Mouse (Mus musculus): ENCODE results near the gene Gstp1. TPM values are rescaled to one million over a fixed set of nuclear protein-coding genes. Genes with fewer than 3 reads are reported as not detected.
"Not testable (repeated sequence)": the region's sequence is repeated elsewhere in the genome, so short reads cannot be mapped to it uniquely, and the experiment has no call there.

Gstp1 gene
- polyA plus RNA-seq, 1 experiment, result 14.9 TPM

GRCm38 (mm10) chr19:4046866-4047254 is 9.1 kb upstream of the Gstp1 start:
- TF ChIP-seq TAL1 (IDR thresholded peaks at IDR 0.05; ENCODE audit: low read length) (no peak; the same call in 2 of the 3 replicates), GATA1 (IDR thresholded peaks at IDR 0.05; ENCODE audit: low read length) (no peak)
- H3K4me1 ChIP-seq (ENCODE audit: control insufficient read depth), result peaks cover 56% of the 10 kb centered on the region
- H3K27me3 ChIP-seq (ENCODE audit: control insufficient read depth), result no peaks in the 10 kb centered on the region
- H3K9me3 ChIP-seq (ENCODE audit: control insufficient read depth, low read length), result peaks cover 5% of the 10 kb centered on the region
- H3K4me3 ChIP-seq (replicated peaks), result peak overlapping the region; percentile 53
- no peaks in the 10 kb centered on the region for H3K36me3 ChIP-seq (ENCODE audit: control insufficient read depth)

DNA sequence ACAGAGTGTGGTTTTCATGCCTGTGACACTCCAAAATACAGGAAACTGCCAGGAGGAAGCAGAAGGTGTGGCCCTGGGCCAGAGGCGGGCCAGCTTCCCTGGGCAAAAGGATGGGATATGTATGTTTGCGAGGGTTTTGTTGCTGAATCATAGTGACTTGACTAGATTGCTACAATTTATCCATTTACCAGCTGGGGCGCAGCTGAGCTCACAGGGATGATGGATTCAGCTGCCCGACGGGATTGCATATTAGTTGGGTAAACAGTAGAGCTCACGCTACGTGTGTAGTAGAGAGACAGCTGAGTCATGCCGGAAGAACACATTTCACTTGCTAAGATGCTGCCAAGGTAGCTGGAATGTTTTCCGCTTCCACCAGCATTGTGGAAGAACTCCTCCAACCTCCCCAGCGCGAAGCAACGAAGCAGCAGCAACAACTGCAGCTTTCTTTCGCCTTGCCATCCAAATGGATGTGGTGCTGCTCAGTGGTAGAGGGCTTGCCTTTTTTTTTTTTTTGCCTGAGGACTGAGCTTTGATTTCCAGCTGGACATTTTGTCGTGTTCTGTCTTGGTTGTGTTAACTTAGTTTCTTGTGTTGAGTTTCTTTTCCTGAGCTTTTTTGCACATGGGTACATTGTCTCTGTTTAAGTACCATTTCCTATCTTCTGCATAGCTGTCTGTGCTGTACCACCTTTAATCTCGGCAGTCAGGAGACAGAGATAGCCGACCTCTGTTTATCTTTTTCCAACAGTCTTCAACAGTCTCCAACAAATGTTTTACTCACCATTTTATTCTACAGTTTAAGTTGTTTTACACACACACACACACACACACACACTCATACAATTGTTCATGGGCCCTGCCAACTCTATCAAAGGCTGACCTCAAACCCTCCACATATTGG is 8.4 kb upstream of the Gstp1 start, which contains the start of gene Gstp2:
Gene Gstp2 (minus strand): TSS at position 58 of the 900 bp plus-strand sequence.
- peak within 1 kb of the TSS; percentile 53 for H3K4me3 ChIP-seq (replicated peaks)
- no peaks in the 10 kb centered on the region for H3K36me3 ChIP-seq (ENCODE audit: control insufficient read depth)
- H3K9me3 ChIP-seq (ENCODE audit: control insufficient read depth, low read length), result peaks cover 3% of the 10 kb centered on the region
- peaks cover 56% of the 10 kb centered on the region for H3K4me1 ChIP-seq (ENCODE audit: control insufficient read depth)
- H3K27me3 ChIP-seq (ENCODE audit: control insufficient read depth), result no peaks in the 10 kb centered on the region
- TF ChIP-seq GATA1 (IDR thresholded peaks at IDR 0.05; ENCODE audit: low read length), result no peak

- peaks cover 52% of the 10 kb centered on the region for H3K4me1 ChIP-seq (ENCODE audit: control insufficient read depth)
- not testable (repeated sequence) for H3K36me3 ChIP-seq (ENCODE audit: control insufficient read depth); H3K27me3 ChIP-seq (ENCODE audit: control insufficient read depth)
These were observed 6.3 kb upstream of the Gstp1 start for GRCm38 (mm10) chr19:4044109-4044508.

GRCm38 (mm10) chr19:4042124-4042523 is 4.3 kb upstream of the Gstp1 start:
- H3K4me1 ChIP-seq (ENCODE audit: control insufficient read depth), result peaks cover 55% of the 10 kb centered on the region
- no peaks in the 10 kb centered on the region for H3K27me3 ChIP-seq (ENCODE audit: control insufficient read depth)
- TF ChIP-seq GATA1 (IDR thresholded peaks at IDR 0.05; ENCODE audit: low read length) (no peak), TAL1 (IDR thresholded peaks at IDR 0.05; ENCODE audit: low read length) (no peak)
- H3K36me3 ChIP-seq (ENCODE audit: control insufficient read depth), result no peaks in the 10 kb centered on the region
- H3K4me3 ChIP-seq (replicated peaks), result no peak overlapping the region
- H3K9me3 ChIP-seq (ENCODE audit: control insufficient read depth, low read length), result no peaks in the 10 kb centered on the region

More at GRCm38 (mm10) chr19:4044109-4044508, 6.3 kb upstream of the Gstp1 start:
- not testable (repeated sequence) for H3K4me3 ChIP-seq (replicated peaks); H3K9me3 ChIP-seq (ENCODE audit: control insufficient read depth, low read length)

- H3K27me3 ChIP-seq (ENCODE audit: control insufficient read depth); H3K36me3 ChIP-seq (ENCODE audit: control insufficient read depth); H3K4me3 ChIP-seq (replicated peaks); H3K9me3 ChIP-seq (ENCODE audit: control insufficient read depth, low read length): not testable (repeated sequence)
- peaks cover 52% of the 10 kb centered on the region for H3K4me1 ChIP-seq (ENCODE audit: control insufficient read depth)
These were observed 3.7 kb upstream of the Gstp1 start for GRCm38 (mm10) chr19:4041500-4041899.

GRCm38 (mm10) chr19:4040941-4041340 is 3.2 kb upstream of the Gstp1 start:
- H3K27me3 ChIP-seq (ENCODE audit: control insufficient read depth); H3K9me3 ChIP-seq (ENCODE audit: control insufficient read depth, low read length); H3K4me3 ChIP-seq (replicated peaks); H3K36me3 ChIP-seq (ENCODE audit: control insufficient read depth): not testable (repeated sequence)
- peaks cover 52% of the 10 kb centered on the region for H3K4me1 ChIP-seq (ENCODE audit: control insufficient read depth)

DNA sequence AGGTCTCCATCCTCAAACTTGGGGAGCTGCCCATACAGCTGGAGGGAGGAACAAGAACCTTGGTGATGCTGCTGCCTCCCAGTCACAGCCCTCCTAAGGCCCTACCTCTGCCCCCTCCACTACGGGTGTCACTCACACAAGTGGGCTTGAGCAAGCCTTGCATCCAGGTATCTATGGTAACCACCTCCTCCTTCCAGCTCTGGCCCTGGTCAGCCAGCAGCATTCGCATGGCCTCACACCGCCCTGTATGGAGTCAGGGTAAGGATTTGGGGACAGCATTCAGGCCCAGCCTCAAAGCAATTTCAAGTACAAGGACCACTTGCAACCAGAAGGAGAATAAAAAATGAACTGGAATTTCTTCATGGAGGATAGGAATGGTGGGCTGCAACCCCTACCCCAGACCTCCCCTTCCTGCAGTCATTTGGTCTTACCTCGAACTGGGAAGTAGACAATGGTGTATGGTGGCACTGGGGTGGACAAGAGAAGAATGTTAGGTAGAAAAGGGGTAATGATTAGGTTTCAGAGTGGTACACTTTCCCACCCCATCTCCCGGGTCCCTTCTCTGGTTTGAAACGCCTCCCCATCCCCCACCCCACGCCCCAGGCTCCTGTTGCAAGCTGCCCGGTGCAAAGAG is 514 bp downstream of the Gstp1 start:
- not testable (repeated sequence) for H3K36me3 ChIP-seq (ENCODE audit: control insufficient read depth); H3K9me3 ChIP-seq (ENCODE audit: control insufficient read depth, low read length); H3K27me3 ChIP-seq (ENCODE audit: control insufficient read depth)
- Histone ChIP-seq H3K4me3 (replicated peaks) (peak overlapping the region; percentile 69), H3K4me1 (ENCODE audit: control insufficient read depth) (peaks cover 34% of the 10 kb centered on the region)

DNA sequence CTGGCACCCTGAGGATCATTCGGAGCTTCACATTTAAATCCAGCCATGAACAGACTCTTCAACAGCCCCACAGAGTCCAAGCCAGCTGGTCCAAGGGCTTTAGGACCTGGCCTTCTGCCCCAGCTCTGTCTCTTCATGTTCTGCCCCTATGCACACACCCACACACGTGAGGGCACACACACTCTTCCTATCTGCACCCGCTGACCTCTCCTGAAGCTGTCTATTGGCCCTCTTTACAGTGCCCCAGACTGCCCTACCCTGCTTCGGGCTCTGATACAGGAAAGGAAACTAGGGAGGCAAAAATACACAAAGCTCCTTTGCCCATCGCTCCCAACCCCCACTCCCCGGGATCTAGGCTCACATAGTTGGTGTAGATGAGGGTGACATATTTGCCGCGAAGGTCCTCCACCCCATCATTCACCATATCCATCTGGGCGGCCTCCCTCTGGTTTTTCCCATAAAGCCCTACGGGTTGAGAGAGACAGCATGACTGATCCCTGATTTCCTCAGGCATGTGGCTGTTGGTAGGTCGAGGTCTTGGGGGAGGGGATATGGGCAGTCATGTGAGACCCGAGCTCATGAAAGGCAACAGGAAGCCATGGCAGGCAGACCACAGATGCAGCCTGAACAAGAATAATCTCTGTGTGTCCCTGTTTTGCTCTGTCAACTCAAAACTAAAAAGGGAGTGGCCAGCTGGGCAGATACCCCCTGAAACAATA is 1.3 kb downstream of the Gstp1 start:
- H3K36me3 ChIP-seq (ENCODE audit: control insufficient read depth), result peaks cover 9% of the 10 kb centered on the region
- peak overlapping the region; percentile 32 for H3K4me3 ChIP-seq (replicated peaks)
- peaks cover 30% of the 10 kb centered on the region for H3K4me1 ChIP-seq (ENCODE audit: control insufficient read depth)
- no peaks in the 10 kb centered on the region for H3K9me3 ChIP-seq (ENCODE audit: control insufficient read depth, low read length)
- no peaks in the 10 kb centered on the region for H3K27me3 ChIP-seq (ENCODE audit: control insufficient read depth)
- no peak for TF ChIP-seq TAL1 (IDR thresholded peaks at IDR 0.05; ENCODE audit: low read length)
- TF ChIP-seq GATA1 (IDR thresholded peaks at IDR 0.05; ENCODE audit: low read length), result no peak

DNA sequence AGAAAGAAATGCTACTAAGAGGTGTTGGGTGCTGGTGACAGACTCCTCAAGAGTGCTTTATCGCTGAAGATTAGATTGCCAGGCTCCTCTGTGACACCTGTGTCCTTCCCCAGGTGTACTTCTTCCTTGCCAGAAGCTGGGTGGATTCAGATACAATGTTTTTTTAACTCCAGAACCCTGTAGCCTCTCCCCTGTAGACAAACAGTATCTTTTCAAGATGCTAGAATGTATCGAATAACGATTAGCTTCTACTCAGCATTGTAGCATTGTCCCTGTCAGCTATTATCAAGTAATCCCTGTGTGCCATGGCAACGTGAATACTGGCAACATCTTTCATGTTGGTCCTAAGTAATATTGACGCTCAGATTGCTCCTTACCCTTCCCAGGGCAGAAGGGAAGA is 4.0 kb downstream of the Gstp1 start:
- Histone ChIP-seq H3K4me3 (replicated peaks) (no peak overlapping the region), H3K36me3 (ENCODE audit: control insufficient read depth) (peaks cover 9% of the 10 kb centered on the region), H3K4me1 (ENCODE audit: control insufficient read depth) (peaks cover 35% of the 10 kb centered on the region), H3K9me3 (ENCODE audit: control insufficient read depth, low read length) (no peaks in the 10 kb centered on the region), H3K27me3 (ENCODE audit: control insufficient read depth) (no peaks in the 10 kb centered on the region)
- no peak for TF ChIP-seq TAL1 (IDR thresholded peaks at IDR 0.05; ENCODE audit: low read length)
- no peak for TF ChIP-seq GATA1 (IDR thresholded peaks at IDR 0.05; ENCODE audit: low read length)

Data from erythroblast, embryonic 14.5 days (primary cell).